Mouse (Mus musculus): ENCODE measurements around the gene Samd11. TPM values are rescaled to one million over a fixed set of nuclear protein-coding genes. Genes with fewer than 3 reads are reported as not detected.

Gene Samd11
- polyA plus RNA-seq (2014; fragmentation: Illumina TruSeq; extraction: RNeasy Lipid Tissue Mini Kit (QIAGEN cat#74804)): not detected

DNA sequence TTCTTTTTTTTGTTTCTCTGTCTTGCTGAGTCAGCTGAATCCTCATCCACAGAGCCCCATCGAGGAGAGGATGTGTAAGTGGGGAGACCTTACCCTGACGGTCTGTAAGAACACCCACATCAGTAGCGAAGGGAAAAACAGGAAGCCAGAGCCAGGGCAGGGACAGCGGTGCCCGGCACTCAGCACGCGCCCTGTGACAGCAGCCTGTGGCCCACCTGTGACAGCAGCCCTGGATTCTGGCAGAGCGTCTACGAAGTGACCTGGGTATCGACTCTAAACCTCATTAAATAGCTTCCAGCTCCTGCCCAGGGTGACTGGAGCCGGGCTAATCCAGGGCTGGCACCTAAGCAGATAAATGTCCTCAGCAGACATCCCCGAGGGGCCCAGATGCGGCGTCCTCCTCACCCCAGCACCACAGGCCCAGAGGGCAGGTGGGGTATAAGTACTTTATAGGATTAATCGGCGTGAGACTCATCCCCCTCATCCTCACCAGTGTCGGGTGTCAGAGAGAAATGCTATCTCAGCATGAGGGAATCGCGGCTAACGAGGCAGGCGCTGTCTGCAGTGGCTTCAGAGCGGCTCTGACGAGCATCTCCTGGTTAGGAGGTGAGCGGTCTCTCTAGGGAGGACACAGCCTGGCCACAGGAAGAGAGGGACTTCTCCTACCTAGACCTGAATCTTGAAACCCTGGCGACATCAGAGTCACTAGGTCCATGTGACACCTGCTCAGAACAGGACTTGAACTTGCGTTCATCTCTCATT lies at the start of gene Samd11:
Samd11 (minus strand) TSS at position 580 of the 762 bp plus-strand sequence.

DNA sequence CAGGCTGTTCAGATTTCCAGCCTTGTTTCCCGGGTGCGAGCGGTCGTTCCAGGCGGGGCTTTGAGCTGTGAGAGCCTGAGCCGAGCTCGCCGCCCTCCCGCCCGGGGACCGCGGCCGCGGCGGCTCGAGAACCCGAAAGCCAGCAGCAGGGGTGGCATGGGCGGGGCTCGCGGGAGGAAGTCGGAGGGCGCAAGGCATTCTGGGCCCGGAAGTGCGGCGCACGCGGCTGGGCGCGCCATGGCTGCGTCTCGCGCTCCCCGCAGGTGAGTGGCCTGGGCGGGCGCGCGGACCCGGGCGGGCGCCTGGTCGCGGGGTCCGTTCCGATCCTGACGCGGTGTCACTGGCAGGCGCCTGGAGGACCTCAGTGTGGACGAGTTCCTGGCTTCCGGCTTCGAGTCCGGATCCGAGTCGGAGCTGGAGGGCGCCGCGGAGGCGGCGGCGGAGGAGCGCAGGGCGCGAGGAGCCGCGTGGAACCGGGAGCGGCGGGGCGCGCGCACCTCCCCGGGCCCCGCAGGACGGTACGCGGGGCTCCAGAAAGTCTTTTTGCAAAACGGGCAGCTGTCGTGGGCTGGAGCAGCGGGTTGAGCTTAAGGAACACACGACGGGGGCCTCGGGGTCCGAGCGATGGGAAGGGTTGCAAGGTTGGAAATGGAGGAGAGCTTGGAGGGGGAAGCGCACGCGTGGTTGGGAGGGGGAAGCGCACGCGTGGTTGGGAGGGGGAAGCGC lies 19.5 kb downstream of the Samd11 start, which contains the start of gene Noc2l:
Noc2l (plus strand) TSS at position 203 of the 726 bp plus-strand sequence.

DNA sequence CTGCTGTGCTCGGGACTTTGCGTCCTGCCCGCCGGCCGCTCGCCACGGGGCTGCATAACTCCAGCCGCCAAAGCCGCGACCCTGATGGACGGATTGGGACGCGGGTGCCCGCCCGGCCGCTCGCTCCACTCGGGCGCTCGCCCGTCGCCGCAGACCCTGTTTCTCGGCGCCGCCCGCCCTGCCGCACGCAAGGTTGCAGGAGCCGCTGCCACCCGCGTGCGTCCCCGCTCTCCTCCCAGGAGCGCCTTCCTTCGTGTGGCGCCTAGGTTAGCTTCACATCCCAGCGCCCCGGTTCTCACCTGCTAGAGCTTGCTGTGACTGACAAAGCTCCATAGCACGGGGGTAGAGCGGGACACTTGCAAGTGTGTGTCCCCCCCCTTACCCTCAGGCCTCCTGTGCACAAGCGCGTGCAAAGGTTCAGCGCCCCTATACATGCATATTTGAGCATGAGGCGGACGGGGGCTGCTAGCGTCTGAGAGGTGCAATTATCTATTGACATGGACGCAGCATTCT lies 20.7 kb downstream of the Samd11 start, which contains the start of gene Plekhn1:
Plekhn1 (minus strand) TSS at position 157 of the 513 bp plus-strand sequence.

DNA sequence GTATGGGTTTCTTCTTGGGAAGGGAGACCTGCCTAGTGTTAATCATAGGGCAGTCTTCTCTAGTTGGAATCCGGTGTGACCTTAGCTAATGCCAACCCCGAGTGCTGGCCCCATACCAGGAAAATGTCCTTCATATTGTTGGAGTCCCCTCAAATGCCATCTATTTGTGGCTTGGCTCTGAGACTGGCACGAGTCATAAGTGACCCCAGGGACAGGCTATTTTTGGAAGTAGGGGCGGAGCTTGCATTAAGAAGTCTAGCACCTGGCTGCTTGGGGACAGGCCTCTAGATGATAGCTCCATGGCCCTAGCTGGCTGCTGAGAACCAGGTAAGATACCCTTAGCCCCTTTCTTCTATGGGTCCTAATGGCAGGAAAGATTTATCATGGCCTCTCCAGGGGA lies 39.8 kb downstream of the Samd11 start, which contains the start of gene Perm1:
Perm1 (plus strand) TSS at position 220 of the 400 bp plus-strand sequence.

DNA sequence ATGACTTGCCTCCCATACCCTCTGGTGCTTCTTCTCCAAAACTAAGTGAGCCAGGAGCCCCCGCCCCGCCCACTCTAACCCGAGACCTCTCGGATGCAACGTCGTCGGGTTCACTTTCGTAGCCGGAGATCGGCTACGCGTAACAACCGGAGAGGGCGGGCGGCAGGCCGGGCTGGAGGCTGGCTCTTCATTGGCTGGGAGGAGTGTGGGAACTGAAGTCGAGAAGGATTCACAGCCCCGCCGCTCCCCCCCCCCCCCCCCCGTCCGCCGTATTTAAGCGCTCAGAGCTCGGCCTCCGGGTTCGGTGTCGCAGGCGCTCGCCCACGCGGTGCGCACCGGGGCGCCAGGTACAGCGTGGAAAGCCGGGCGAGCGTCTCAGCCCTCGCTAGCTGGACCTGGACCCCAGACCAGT lies 52.5 kb downstream of the Samd11 start, which contains the start of gene AW011738:
AW011738 (plus strand) TSS at position 304 of the 412 bp plus-strand sequence.

DNA sequence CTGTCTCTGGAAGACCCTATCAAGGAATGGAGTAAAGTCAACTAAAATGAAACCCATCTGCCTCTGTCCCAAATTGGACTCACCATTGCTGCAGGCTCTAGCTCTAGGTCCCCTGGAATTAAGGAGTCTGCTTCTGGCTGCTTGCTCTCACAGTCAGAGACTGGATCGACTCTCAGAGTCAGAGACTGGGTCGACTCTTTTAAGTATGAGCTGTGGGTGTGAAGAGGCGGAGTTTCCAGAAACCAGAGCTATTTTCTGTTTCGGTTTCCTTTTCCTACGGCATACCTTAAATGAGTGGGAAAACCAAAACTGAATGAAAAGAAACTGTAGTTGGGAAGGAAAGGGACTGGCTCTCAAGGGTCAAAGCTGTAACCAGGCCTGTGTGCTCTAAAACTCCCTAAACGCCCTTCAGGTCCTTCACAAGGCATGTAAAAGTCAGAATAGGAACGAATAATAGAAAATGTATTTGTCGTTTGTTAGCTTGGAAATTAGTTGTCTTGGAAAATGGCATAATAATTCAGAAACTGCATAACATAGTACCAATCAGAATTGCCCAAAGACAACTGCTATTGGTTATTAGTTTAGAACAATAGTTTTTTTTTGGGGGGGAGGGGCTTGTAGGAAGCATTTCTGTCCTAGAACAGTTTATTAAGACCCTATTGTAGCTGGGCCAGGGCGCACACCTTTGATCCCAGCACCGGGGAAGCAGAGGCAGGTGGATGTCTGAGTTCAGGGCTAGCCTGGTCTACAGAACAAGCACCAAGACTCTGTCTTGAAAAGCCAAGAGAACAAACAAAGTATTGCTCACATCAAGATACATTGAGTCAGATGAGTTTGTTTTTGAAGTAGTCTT lies 54.6 kb downstream of the Samd11 start, which contains the start of gene Isg15:
Isg15 (minus strand) TSS at position 196 of the 853 bp plus-strand sequence.

DNA sequence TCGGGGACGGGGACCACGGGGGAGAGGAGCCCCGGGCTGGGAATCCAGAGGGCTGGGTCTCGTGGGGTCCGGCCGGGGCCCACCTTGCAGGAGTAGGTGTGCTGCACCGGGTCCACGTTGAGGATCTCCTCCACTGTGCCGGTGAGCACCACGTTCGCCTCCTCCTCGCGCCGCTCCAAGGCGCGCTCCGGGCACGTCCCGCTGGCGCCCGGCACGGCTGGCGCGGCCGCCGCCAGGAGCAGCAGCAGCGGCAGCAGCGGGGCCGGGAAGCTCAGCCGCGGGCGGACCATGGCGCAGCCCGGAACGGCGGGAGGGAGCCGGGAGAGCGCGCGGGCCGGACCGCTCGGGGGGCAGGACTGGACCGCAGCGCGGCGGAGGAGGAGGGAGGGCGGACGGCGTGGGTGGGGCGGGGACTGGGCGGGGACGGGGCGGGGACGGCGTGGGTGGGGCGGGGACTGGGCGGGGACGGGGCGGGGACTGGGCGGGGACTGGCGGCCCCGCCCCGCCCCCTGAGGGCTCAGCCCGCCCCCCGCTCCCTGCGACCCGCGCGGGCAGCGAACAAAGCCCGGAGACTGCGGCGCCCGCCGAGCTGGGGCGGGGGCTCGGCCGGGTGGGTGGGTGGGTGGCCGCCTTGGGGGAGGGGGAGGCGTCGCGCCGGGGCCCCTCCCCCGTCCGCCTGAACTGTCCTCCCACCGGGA lies 58.2 kb downstream of the Samd11 start, which contains the start of gene Agrn:
Agrn (minus strand) TSS at position 358 of the 698 bp plus-strand sequence.

Other genes starting within 250 kb of the Samd11 start
- not detected for gene Tnfrsf4, start 241.8 kb downstream of the Samd11 start, polyA plus RNA-seq (2014; fragmentation: Illumina TruSeq; extraction: RNeasy Lipid Tissue Mini Kit (QIAGEN cat#74804))
- gene Tnfrsf18, start 229.5 kb downstream of the Samd11 start, polyA plus RNA-seq (2014; fragmentation: Illumina TruSeq; extraction: RNeasy Lipid Tissue Mini Kit (QIAGEN cat#74804)): not detected
- gene Ttll10, start 196.2 kb downstream of the Samd11 start, polyA plus RNA-seq (2014; fragmentation: Illumina TruSeq; extraction: RNeasy Lipid Tissue Mini Kit (QIAGEN cat#74804)): not detected
- gene 9430015G10Rik, start 145.7 kb downstream of the Samd11 start, polyA plus RNA-seq (2014; fragmentation: Illumina TruSeq; extraction: RNeasy Lipid Tissue Mini Kit (QIAGEN cat#74804)): 2.7 TPM
- gene Rnf223, start 125.1 kb downstream of the Samd11 start, polyA plus RNA-seq (2014; fragmentation: Illumina TruSeq; extraction: RNeasy Lipid Tissue Mini Kit (QIAGEN cat#74804)): not detected
- 10.2 TPM for gene Agrn, start 58.2 kb downstream of the Samd11 start, polyA plus RNA-seq (2014; fragmentation: Illumina TruSeq; extraction: RNeasy Lipid Tissue Mini Kit (QIAGEN cat#74804))
- gene Isg15, start 54.8 kb downstream of the Samd11 start, polyA plus RNA-seq (2014; fragmentation: Illumina TruSeq; extraction: RNeasy Lipid Tissue Mini Kit (QIAGEN cat#74804)): not detected
- 0.83 TPM for gene AW011738, start 52.4 kb downstream of the Samd11 start, polyA plus RNA-seq (2014; fragmentation: Illumina TruSeq; extraction: RNeasy Lipid Tissue Mini Kit (QIAGEN cat#74804))
- not detected for gene Perm1, start 39.8 kb downstream of the Samd11 start, polyA plus RNA-seq (2014; fragmentation: Illumina TruSeq; extraction: RNeasy Lipid Tissue Mini Kit (QIAGEN cat#74804))
- 1.7 TPM for gene Plekhn1, start 20.8 kb downstream of the Samd11 start, polyA plus RNA-seq (2014; fragmentation: Illumina TruSeq; extraction: RNeasy Lipid Tissue Mini Kit (QIAGEN cat#74804))
- 8.8 TPM for gene Noc2l, start 19.6 kb downstream of the Samd11 start, polyA plus RNA-seq (2014; fragmentation: Illumina TruSeq; extraction: RNeasy Lipid Tissue Mini Kit (QIAGEN cat#74804))
- not detected for gene Vmn2r-ps159, start 75.4 kb upstream of the Samd11 start, polyA plus RNA-seq (2014; fragmentation: Illumina TruSeq; extraction: RNeasy Lipid Tissue Mini Kit (QIAGEN cat#74804))

Measured in ovary, adult 10 weeks (tissue).